Comparison of ENCODE assay signal across 30 mouse cellular contexts in the genomic region with DNA sequence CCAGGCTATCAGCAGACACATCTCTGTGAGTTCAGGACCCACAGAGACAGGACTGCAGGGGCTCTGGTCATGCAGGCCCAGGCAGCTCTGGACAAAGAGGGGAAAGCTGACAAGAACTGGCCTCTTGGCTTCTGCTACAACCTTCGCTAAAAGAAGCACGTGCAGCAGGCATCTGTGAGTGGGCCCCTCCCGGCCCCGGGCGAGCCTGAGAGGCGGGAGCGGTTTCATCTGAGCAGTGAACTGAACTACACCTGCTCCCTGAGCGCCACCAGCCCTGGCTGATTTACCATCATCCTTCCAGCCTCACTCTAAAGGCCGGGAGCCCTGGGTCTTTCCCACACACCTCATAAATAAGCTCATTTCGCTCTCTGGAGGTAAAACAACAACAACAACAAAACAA. TPM values are rescaled to one million over a fixed set of nuclear protein-coding genes. Genes with fewer than 3 reads are reported as not detected.
DNase-seq lines count a peak whose midpoint lies in the region; ATAC-seq and TF ChIP-seq lines count a peak whose summit lies in the region.
"Had no signal": no experiment of that assay in that cellular context is flagged by ENCODE, and none has a peak within 500 bp of the region (broad histone marks: within the 10 kb centered on the region; RNA-seq: fewer than 3 reads in every experiment).

No protein-coding gene starts in this region.

- no peak overlapping the region for H3K4me2 ChIP-seq in hindbrain, embryonic 14.5 days (replicated peaks)
- H3K4me2 ChIP-seq in neural tube, embryonic 13.5 days, result no peak overlapping the region
- no peak overlapping the region for H3K4me2 ChIP-seq in neural tube, embryonic 15.5 days
- H3K4me2 ChIP-seq: embryonic facial prominence, embryonic 12.5 days; forebrain, embryonic 15.5 days; kidney, embryonic 15.5 days; lung, embryonic 14.5 days; neural tube, embryonic 12.5 days had no signal

- TF ChIP-seq CTCF in cerebellum, adult 2 months (IDR thresholded peaks at IDR 0.05; ENCODE audit: borderline replicate concordance, insufficient read depth, low read depth, low read length), result no peak

- TF ChIP-seq POLR2A in cerebellum, adult 2 months (IDR thresholded peaks at IDR 0.05; ENCODE audit: borderline replicate concordance, insufficient read depth, low read length), result no peak

- H3K9ac ChIP-seq in hindbrain, embryonic 14.5 days, result no peak overlapping the region
- peak overlapping the region; percentile 45 for H3K9ac ChIP-seq in neural tube, embryonic 13.5 days
- H3K9ac ChIP-seq in neural tube, embryonic 15.5 days (replicated peaks), result no peak overlapping the region
- H3K9ac ChIP-seq: embryonic facial prominence, embryonic 12.5 days; forebrain, embryonic 15.5 days; kidney, embryonic 15.5 days; liver, embryonic 14.5 days; lung, embryonic 14.5 days; neural tube, embryonic 12.5 days had no signal

- DNase-seq in hindbrain, embryonic 10.5 days (ENCODE audit: low spot score), result no peak
- no peak for DNase-seq in hindbrain, embryonic 14.5 days (ENCODE audit: low spot score)
- DNase-seq in B cell, adult 2 months, result peak; percentile 45 to 52
- DNase-seq in thymus, postnatal 14 days, result peak; percentile 82
- no peak for DNase-seq in cerebellum, postnatal 25 days
- DNase-seq in cerebellum, adult 2 months, result no peak
- DNase-seq: adrenal gland, adult 2 months; cerebellum, adult 8-10 months; cerebellum, postnatal 36 days; gastrocnemius, postnatal 25 days; heart, adult 11 months; kidney, adult 18-20 months; kidney, postnatal 36 days; layer of hippocampus, postnatal 36 days; left cerebral cortex, postnatal 4 days; liver; lung, embryonic 14.5 days; lung, postnatal 14 days; retina, postnatal 1 day; right cerebral cortex, postnatal 14 days had no signal

- no peak for ATAC-seq in hindbrain, embryonic 14.5 days (ENCODE audit: low FRiP score)
- ATAC-seq in neural tube, embryonic 13.5 days (ENCODE audit: low read depth), result no peak
- ATAC-seq in neural tube, embryonic 15.5 days (ENCODE audit: low FRiP score), result no peak
- ATAC-seq: activated CD4-positive, CD25-positive, alpha-beta regulatory T cell, adult 4 months; forebrain, embryonic 15.5 days; midbrain, embryonic 16.5 days had no signal

- no peak overlapping the region for H3K4me3 ChIP-seq in hindbrain, embryonic 10.5 days
- no peak overlapping the region for H3K4me3 ChIP-seq in hindbrain, embryonic 14.5 days (replicated peaks; ENCODE audit: low read length)
- no peak overlapping the region for H3K4me3 ChIP-seq in neural tube, embryonic 13.5 days
- H3K4me3 ChIP-seq in neural tube, embryonic 15.5 days (replicated peaks), result no peak overlapping the region
- H3K4me3 ChIP-seq in cerebellum, adult 2 months (replicated peaks; ENCODE audit: insufficient read depth, low read depth, low read length), result no peak overlapping the region
- H3K4me3 ChIP-seq: embryonic facial prominence, embryonic 12.5 days; forebrain, embryonic 15.5 days; heart, embryonic 10.5 days; kidney, embryonic 15.5 days; neural tube, embryonic 12.5 days had no signal

- peaks cover 37% of the 10 kb centered on the region for H3K4me1 ChIP-seq in hindbrain, embryonic 10.5 days (replicated peaks)
- H3K4me1 ChIP-seq in hindbrain, embryonic 14.5 days (replicated peaks; ENCODE audit: control insufficient read depth, insufficient read depth, low read length), result peaks cover 21% of the 10 kb centered on the region
- peaks cover 46% of the 10 kb centered on the region for H3K4me1 ChIP-seq in neural tube, embryonic 13.5 days (replicated peaks)
- H3K4me1 ChIP-seq in neural tube, embryonic 15.5 days, result peaks cover 42% of the 10 kb centered on the region
- no peaks in the 10 kb centered on the region for H3K4me1 ChIP-seq in cerebellum, adult 2 months (ENCODE audit: control insufficient read depth, insufficient read depth, low read length)

- H3K9me3 ChIP-seq in hindbrain, embryonic 10.5 days, result no peaks in the 10 kb centered on the region
- H3K9me3 ChIP-seq in hindbrain, embryonic 14.5 days (ENCODE audit: control insufficient read depth, low read length), result no peaks in the 10 kb centered on the region
- no peaks in the 10 kb centered on the region for H3K9me3 ChIP-seq in neural tube, embryonic 13.5 days
- no peaks in the 10 kb centered on the region for H3K9me3 ChIP-seq in neural tube, embryonic 15.5 days (replicated peaks)
- H3K9me3 ChIP-seq: embryonic facial prominence, embryonic 12.5 days; forebrain, embryonic 15.5 days; heart, embryonic 10.5 days; kidney, embryonic 15.5 days; neural tube, embryonic 12.5 days had no signal

- WGBS in hindbrain, embryonic 10.5 days, result 78% methylated on average over 10 of the region's 10 CpGs
- 57% methylated on average over 10 of the region's 10 CpGs for WGBS in hindbrain, embryonic 14.5 days
- 45% methylated on average over 10 of the region's 10 CpGs for WGBS in neural tube, embryonic 13.5 days
- 39% methylated on average over 10 of the region's 10 CpGs for WGBS in neural tube, embryonic 15.5 days
- 38% methylated on average over 10 of the region's 10 CpGs for WGBS in cerebellum, adult 2 months

- no peaks in the 10 kb centered on the region for H3K27me3 ChIP-seq in hindbrain, embryonic 10.5 days (ENCODE audit: insufficient read depth, poor library complexity, severe bottlenecking)
- H3K27me3 ChIP-seq in hindbrain, embryonic 14.5 days (ENCODE audit: control insufficient read depth, insufficient read depth, low read length), result no peaks in the 10 kb centered on the region
- no peaks in the 10 kb centered on the region for H3K27me3 ChIP-seq in neural tube, embryonic 13.5 days
- H3K27me3 ChIP-seq in neural tube, embryonic 15.5 days (replicated peaks), result no peaks in the 10 kb centered on the region
- no peaks in the 10 kb centered on the region for H3K27me3 ChIP-seq in cerebellum, adult 2 months (ENCODE audit: control insufficient read depth, insufficient read depth, low read length)
- H3K27me3 ChIP-seq: embryonic facial prominence, embryonic 12.5 days; forebrain, embryonic 15.5 days; kidney, embryonic 15.5 days; neural tube, embryonic 12.5 days had no signal

- peaks cover 81% of the 10 kb centered on the region for H3K36me3 ChIP-seq in hindbrain, embryonic 10.5 days
- peaks cover 69% of the 10 kb centered on the region for H3K36me3 ChIP-seq in hindbrain, embryonic 14.5 days (replicated peaks; ENCODE audit: control insufficient read depth, insufficient read depth)
- peaks cover 77% of the 10 kb centered on the region for H3K36me3 ChIP-seq in neural tube, embryonic 13.5 days
- H3K36me3 ChIP-seq in neural tube, embryonic 15.5 days, result peaks cover 58% of the 10 kb centered on the region

- 0 out of 2 replicates have a peak overlapping the region, but pooled peaks have one; percentile 18 for H3K27ac ChIP-seq in hindbrain, embryonic 10.5 days
- H3K27ac ChIP-seq in hindbrain, embryonic 14.5 days, result no peak overlapping the region
- no peak overlapping the region for H3K27ac ChIP-seq in neural tube, embryonic 13.5 days (replicated peaks)
- H3K27ac ChIP-seq in neural tube, embryonic 15.5 days (replicated peaks), result no peak overlapping the region
- no peak overlapping the region for H3K27ac ChIP-seq in cerebellum, adult 2 months (ENCODE audit: insufficient read depth, low read length)
- H3K27ac ChIP-seq: embryonic facial prominence, embryonic 12.5 days; forebrain, embryonic 15.5 days; heart, embryonic 10.5 days; kidney, embryonic 15.5 days; liver, embryonic 14.5 days had no signal

RNA-seq across cellular contexts. Expression of a gene that starts 5.0 kb away (rescaled TPM):
- polyA plus RNA-seq in hindbrain, embryonic 10.5 days (2016; fragmentation: Nextera tagmentation; extraction: Ambion mirVana), result 22.7 and 31.7 TPM in 2 replicates
- 78.0 and 81.4 TPM in 2 replicates for polyA plus RNA-seq in hindbrain, embryonic 14.5 days (2014; fragmentation: Nextera tagmentation; extraction: Ambion mirVana)
- polyA plus RNA-seq in neural tube, embryonic 13.5 days (2015; fragmentation: Nextera tagmentation; extraction: Ambion mirVana), result 43.7 and 45.5 TPM in 2 replicates
- polyA plus RNA-seq in neural tube, embryonic 15.5 days (2015; fragmentation: Nextera tagmentation; extraction: Ambion mirVana), result 49.6 and 58.6 TPM in 2 replicates
- polyA plus RNA-seq in cerebellum, adult 2 months (2012; rRNA removed), result 41.0 and 42.0 TPM in 2 replicates
- polyA plus RNA-seq: activated CD4-positive, CD25-positive, alpha-beta regulatory T cell, adult 4 months had no signal

RNA-seq across cellular contexts. Expression of a gene that starts 5.9 kb away (rescaled TPM):
- 2.0 and 2.4 TPM in 2 replicates for polyA plus RNA-seq in hindbrain, embryonic 10.5 days (2016; fragmentation: Nextera tagmentation; extraction: Ambion mirVana)
- polyA plus RNA-seq in hindbrain, embryonic 14.5 days (2014; fragmentation: Nextera tagmentation; extraction: Ambion mirVana), result 2.5 and 3.9 TPM in 2 replicates
- 1.7 and 2.5 TPM in 2 replicates for polyA plus RNA-seq in neural tube, embryonic 13.5 days (2015; fragmentation: Nextera tagmentation; extraction: Ambion mirVana)
- polyA plus RNA-seq in neural tube, embryonic 15.5 days (2015; fragmentation: Nextera tagmentation; extraction: Ambion mirVana), result 1.4 and 1.6 TPM in 2 replicates
- polyA plus RNA-seq in cerebellum, adult 2 months (2012; rRNA removed), result 1.8 and 3.4 TPM in 2 replicates
- polyA plus RNA-seq: activated CD4-positive, CD25-positive, alpha-beta regulatory T cell, adult 4 months had no signal

RNA-seq across cellular contexts. Expression of a gene that starts 8.8 kb away (rescaled TPM):
- polyA plus RNA-seq in hindbrain, embryonic 10.5 days (2016; fragmentation: Nextera tagmentation; extraction: Ambion mirVana), result 208 and 263 TPM in 2 replicates
- polyA plus RNA-seq in hindbrain, embryonic 14.5 days (2014; fragmentation: Nextera tagmentation; extraction: Ambion mirVana), result 589 and 599 TPM in 2 replicates
- 442 and 475 TPM in 2 replicates for polyA plus RNA-seq in neural tube, embryonic 13.5 days (2015; fragmentation: Nextera tagmentation; extraction: Ambion mirVana)
- 544 and 626 TPM in 2 replicates for polyA plus RNA-seq in neural tube, embryonic 15.5 days (2015; fragmentation: Nextera tagmentation; extraction: Ambion mirVana)
- 669 and 676 TPM in 2 replicates for polyA plus RNA-seq in cerebellum, adult 2 months (2012; rRNA removed)

RNA-seq across cellular contexts. Expression of a gene that starts 13.5 kb away (rescaled TPM):
- polyA plus RNA-seq in hindbrain, embryonic 10.5 days (2016; fragmentation: Nextera tagmentation; extraction: Ambion mirVana), result 27.1 and 27.5 TPM in 2 replicates
- 22.9 and 25.1 TPM in 2 replicates for polyA plus RNA-seq in hindbrain, embryonic 14.5 days (2014; fragmentation: Nextera tagmentation; extraction: Ambion mirVana)
- 21.3 and 22.0 TPM in 2 replicates for polyA plus RNA-seq in neural tube, embryonic 13.5 days (2015; fragmentation: Nextera tagmentation; extraction: Ambion mirVana)
- polyA plus RNA-seq in neural tube, embryonic 15.5 days (2015; fragmentation: Nextera tagmentation; extraction: Ambion mirVana), result 21.3 and 21.8 TPM in 2 replicates
- polyA plus RNA-seq in cerebellum, adult 2 months (2012; rRNA removed), result 16.6 and 18.0 TPM in 2 replicates

RNA-seq across cellular contexts. Expression of a gene that starts 36.5 kb away (rescaled TPM):
- 71.1 and 79.5 TPM in 2 replicates for polyA plus RNA-seq in hindbrain, embryonic 10.5 days (2016; fragmentation: Nextera tagmentation; extraction: Ambion mirVana)
- 55.1 and 56.5 TPM in 2 replicates for polyA plus RNA-seq in hindbrain, embryonic 14.5 days (2014; fragmentation: Nextera tagmentation; extraction: Ambion mirVana)
- polyA plus RNA-seq in neural tube, embryonic 13.5 days (2015; fragmentation: Nextera tagmentation; extraction: Ambion mirVana), result 64.9 and 65.3 TPM in 2 replicates
- polyA plus RNA-seq in neural tube, embryonic 15.5 days (2015; fragmentation: Nextera tagmentation; extraction: Ambion mirVana), result 56.9 and 59.3 TPM in 2 replicates
- 183 and 192 TPM in 2 replicates for polyA plus RNA-seq in cerebellum, adult 2 months (2012; rRNA removed)

Comparison
In these comparisons a context has a peak if more than half of its experiments do, and no peak if none do; other contexts are left out.
1. DNase-seq: peak in B cell, adult 2 months (2 of 2) and thymus, postnatal 14 days (single experiment); none in hindbrain, embryonic 10.5 days (single experiment), hindbrain, embryonic 14.5 days (single experiment), cerebellum, postnatal 25 days (0 of 2) and cerebellum, adult 2 months (0 of 2).